Mouse (Mus musculus): Measurements from ENCODE around the gene 1700019D03Rik. TPM values are rescaled to one million over a fixed set of nuclear protein-coding genes. Genes with fewer than 3 reads are reported as not detected.

The 1700019D03Rik gene
- total and polyA plus RNA-seq, 3 experiments, result not detected

GRCm38 (mm10) chr1:52954456-52954855, 65.5 kb downstream of the 1700019D03Rik start:
- no peak overlapping the region for H3K9ac ChIP-seq (ENCODE audit: control insufficient read depth, low read depth, low read length, poor library complexity, severe bottlenecking)

DNA sequence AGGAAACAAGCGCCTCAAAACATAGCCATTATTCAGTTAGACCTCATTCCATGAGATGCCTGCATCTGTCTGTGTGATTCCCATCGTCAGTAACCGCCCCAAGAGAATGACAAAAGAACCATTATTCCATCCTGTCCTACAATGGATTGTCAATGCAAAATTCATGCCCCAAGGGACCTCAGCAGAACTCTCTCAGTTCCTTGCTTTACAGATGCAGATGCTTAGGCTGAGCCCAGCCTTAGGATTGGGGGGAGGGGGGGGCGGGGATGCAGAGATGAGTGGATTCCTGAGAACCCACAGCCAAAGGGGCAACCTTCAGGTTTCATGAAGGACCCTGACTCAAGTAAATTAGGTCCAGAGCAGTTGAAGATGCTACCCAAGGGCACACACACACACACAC, 66.4 kb downstream of the 1700019D03Rik start:
- no peak for DNase-seq (ENCODE audit: low read depth, low spot score)
- no peak overlapping the region for H3K27ac ChIP-seq (ENCODE audit: control insufficient read depth, low read depth, low read length)
- H3K9ac ChIP-seq (ENCODE audit: control insufficient read depth, low read depth, low read length, poor library complexity, severe bottlenecking), result no peak overlapping the region
- no peaks in the 10 kb centered on the region for H3K9me3 ChIP-seq (replicated peaks; ENCODE audit: insufficient read depth, low read length)
- no peaks in the 10 kb centered on the region for H3K79me2 ChIP-seq (ENCODE audit: control insufficient read depth, insufficient read depth, low read length, poor library complexity)
- no peaks in the 10 kb centered on the region for H3K4me1 ChIP-seq (ENCODE audit: control insufficient read depth in 1 of 2, insufficient read depth in 2 of 2, low read length in 2 of 2)
- no peak overlapping the region for H3K4me3 ChIP-seq (ENCODE audit: control insufficient read depth in 1 of 2, insufficient read depth in 1 of 2, low read depth in 2 of 2, low read length in 2 of 2)
- TF ChIP-seq E2F4 (IDR thresholded peaks at IDR 0.05; ENCODE audit: borderline replicate concordance, low read depth, low read length) (no peak), SMC3 (IDR thresholded peaks at IDR 0.05; ENCODE audit: low read depth, low read length) (no peak), GABPA (IDR thresholded peaks at IDR 0.05; ENCODE audit: low read depth, low read length) (no peak), USF1 (IDR thresholded peaks at IDR 0.05; ENCODE audit: low read depth, low read length) (no peak), ZMIZ1 (IDR thresholded peaks at IDR 0.05; ENCODE audit: low read depth, low read length) (no peak), POLR2A (IDR thresholded peaks at IDR 0.05; ENCODE audit: control insufficient read depth in 1 of 2, insufficient read depth in 1 of 2, low read depth in 1 of 2, low read length in 2 of 2, poor library complexity in 1 of 2) (no peak), JUND (IDR thresholded peaks at IDR 0.05; ENCODE audit: low read depth, low read length) (no peak), NRF1 (IDR thresholded peaks at IDR 0.05; ENCODE audit: insufficient read depth, low read depth, low read length, poor library complexity, severe bottlenecking) (no peak), TAL1 (IDR thresholded peaks at IDR 0.05; ENCODE audit: low read length) (no peak), UBTF (IDR thresholded peaks at IDR 0.05; ENCODE audit: borderline replicate concordance, insufficient read depth, low read depth, low read length) (no peak), ETS1 (IDR thresholded peaks at IDR 0.05; ENCODE audit: low read depth, low read length) (no peak), MEF2A (IDR thresholded peaks at IDR 0.05; ENCODE audit: extremely low read depth, insufficient replicate concordance, low read depth, low read length, poor library complexity, severe bottlenecking) (no peak), POLR2AphosphoS2 (IDR thresholded peaks at IDR 0.05; ENCODE audit: low read length) (no peak), CHD1 (IDR thresholded peaks at IDR 0.05; ENCODE audit: low read depth, low read length) (no peak), BHLHE40 (IDR thresholded peaks at IDR 0.05; ENCODE audit: borderline replicate concordance, low read depth, low read length) (no peak), HCFC1 (IDR thresholded peaks at IDR 0.05; ENCODE audit: low read depth, low read length) (no peak), KAT2A (conservative IDR thresholded peaks at IDR 0.05; ENCODE audit: low read depth, low read length) (no peak), RCOR1 (IDR thresholded peaks at IDR 0.05; ENCODE audit: low read depth, low read length) (no peak)
- H3K36me3 ChIP-seq (ENCODE audit: control insufficient read depth in 1 of 2, insufficient read depth in 2 of 2, low read length in 2 of 2), result no peaks in the 10 kb centered on the region
- no peaks in the 10 kb centered on the region for H3K27me3 ChIP-seq (ENCODE audit: control insufficient read depth in 1 of 2, insufficient read depth in 2 of 2, low read length in 2 of 2)

More at GRCm38 (mm10) chr1:52954456-52954855, 65.5 kb downstream of the 1700019D03Rik start:
- H3K27ac ChIP-seq (ENCODE audit: control insufficient read depth, low read depth, low read length), result no peak overlapping the region
- H3K27me3 ChIP-seq (ENCODE audit: control insufficient read depth in 1 of 2, insufficient read depth in 2 of 2, low read length in 2 of 2), result no peaks in the 10 kb centered on the region
- no peaks in the 10 kb centered on the region for H3K4me1 ChIP-seq (ENCODE audit: control insufficient read depth in 1 of 2, insufficient read depth in 2 of 2, low read length in 2 of 2)
- H3K4me3 ChIP-seq (ENCODE audit: control insufficient read depth in 1 of 2, insufficient read depth in 1 of 2, low read depth in 2 of 2, low read length in 2 of 2), result no peak overlapping the region
- no peaks in the 10 kb centered on the region for H3K36me3 ChIP-seq (ENCODE audit: control insufficient read depth in 1 of 2, insufficient read depth in 2 of 2, low read length in 2 of 2)
- no peak for DNase-seq (ENCODE audit: low read depth, low spot score)
- TF ChIP-seq USF1 (IDR thresholded peaks at IDR 0.05; ENCODE audit: low read depth, low read length) (no peak), USF2 (IDR thresholded peaks at IDR 0.05; ENCODE audit: borderline replicate concordance in 1 of 2, insufficient read depth in 1 of 2, low read depth in 1 of 2, low read length in 2 of 2) (no peak), KAT2A (conservative IDR thresholded peaks at IDR 0.05; ENCODE audit: low read depth, low read length) (no peak), CTCF (IDR thresholded peaks at IDR 0.05 in 2 of 3, conservative IDR thresholded peaks at IDR 0.05 in 1 of 3; ENCODE audit: control insufficient read depth in 1 of 3, insufficient read depth in 1 of 3, low read depth in 2 of 3, low read length in 3 of 3, poor library complexity in 1 of 3, severe bottlenecking in 1 of 3) (no peak), ETS1 (IDR thresholded peaks at IDR 0.05; ENCODE audit: low read depth, low read length) (no peak), ZNF384 (IDR thresholded peaks at IDR 0.05; ENCODE audit: low read depth, low read length) (no peak), CHD1 (IDR thresholded peaks at IDR 0.05; ENCODE audit: low read depth, low read length) (no peak), MYC (IDR thresholded peaks at IDR 0.05; ENCODE audit: low read depth, low read length) (no peak), HCFC1 (IDR thresholded peaks at IDR 0.05; ENCODE audit: low read depth, low read length) (no peak), RCOR1 (IDR thresholded peaks at IDR 0.05; ENCODE audit: low read depth, low read length) (no peak), JUND (IDR thresholded peaks at IDR 0.05; ENCODE audit: low read depth, low read length) (no peak)
- no peaks in the 10 kb centered on the region for H3K9me3 ChIP-seq (replicated peaks; ENCODE audit: insufficient read depth, low read length)
- no peaks in the 10 kb centered on the region for H3K79me2 ChIP-seq (ENCODE audit: control insufficient read depth, insufficient read depth, low read length, poor library complexity)
